Mouse (Mus musculus) bone marrow, adult 2 months (tissue): ENCODE data around the gene Ggt1.

Source experiments
- CTCF ChIP-seq: fragments of 200-500 bp; IDR thresholded peaks from 2 replicates; pipeline ENCODE4 v1.5.1; 2011; ENCODE audit warnings: low read length, control low read depth; ENCODE audit not compliant: control insufficient read depth, insufficient read depth
- POLR2A ChIP-seq: fragments of 200-500 bp; IDR thresholded peaks from 2 replicates; pipeline ENCODE4 v1.6.1; 2011; ENCODE audit warnings: low read depth, mild to moderate bottlenecking, control low read depth, low read length, borderline replicate concordance; ENCODE audit not compliant: control insufficient read depth

GRCm38 (mm10) chr10:75513306-75514067 lies 47.9 kb upstream of the Ggt1 start:
- no peak for TF ChIP-seq CTCF
- TF ChIP-seq POLR2A = no peak
